Mouse (Mus musculus) left cerebral cortex, postnatal 36 days (tissue): ENCODE measurements around the gene Stxbp1. TPM values are rescaled to one million over a fixed set of nuclear protein-coding genes. Genes with fewer than 3 reads are reported as not detected.

Source experiments
- DNase-seq, 2 experiments: peaks; one replicate each; pipeline ENCODE4 v3.0.0; 2021 to 2022; ENCODE audit warnings: low spot score in 2 of 2, mixed read lengths in 1 of 2
- intact Hi-C: fragments of 180-260 bp; cut with DNase I; formaldehyde crosslinking; loops from one replicate; pipeline ENCODE4 v1.15.1; 2025
- total RNA-seq, 2 experiments: library from RNA; stranded (reverse); gene quantifications; 2 replicates each; pipeline ENCODE4 v1.2.3; 2021

Gene Stxbp1
- total RNA-seq, 2 experiments from 2014 or later: 963 to 1,065 TPM

- intact Hi-C loops: loop anchor here (2.0 kb wide), 1 partner anchor 30 kb away; the partner anchor contains the start of gene Stxbp1
- DNase-seq: no peak
These were observed 30.5 kb downstream of the Stxbp1 start for GRCm38 (mm10) chr2:32816497-32816896.

GRCm38 (mm10) chr2:32811959-32812358 lies 35.1 kb downstream of the Stxbp1 start:
- intact Hi-C loops: no loop called here
- DNase-seq: no peak

GRCm38 (mm10) chr2:32808816-32809566 lies 38.1 kb downstream of the Stxbp1 start:
- intact Hi-C loops: no loop called here
- DNase-seq: no peak

- peak in 1 of 2 experiments; percentile 30 for DNase-seq
- intact Hi-C loops: no loop called here
These were observed 48.6 kb downstream of the Stxbp1 start for GRCm38 (mm10) chr2:32798251-32798962.

GRCm38 (mm10) chr2:32795748-32796418 lies 51.2 kb downstream of the Stxbp1 start:
- intact Hi-C loops: no loop called here
- DNase-seq: no peak

- intact Hi-C loops: no loop called here
- no peak for DNase-seq
These were observed 55.7 kb downstream of the Stxbp1 start for GRCm38 (mm10) chr2:32791297-32791696.

GRCm38 (mm10) chr2:32788581-32788980 lies 58.5 kb downstream of the Stxbp1 start:
- intact Hi-C loops: loop anchor here (10.0 kb wide), 1 partner anchor 136 kb away; no protein-coding TSS in a partner anchor
- no peak for DNase-seq

- no peak for DNase-seq
- intact Hi-C loops: loop anchor here (10.0 kb wide), 1 partner anchor 138 kb away; no protein-coding TSS in a partner anchor
These were observed 59.9 kb downstream of the Stxbp1 start for GRCm38 (mm10) chr2:32787176-32787575.

GRCm38 (mm10) chr2:32784048-32784681 lies 62.9 kb downstream of the Stxbp1 start, which contains the start of gene Cfap157:
Cfap157 (minus strand) TSS chr2:32784428.
- intact Hi-C loops: loop anchor here (10.0 kb wide), 1 partner anchor 141 kb away; no protein-coding TSS in a partner anchor
- no peak for DNase-seq

GRCm38 (mm10) chr2:32781710-32782109 lies 65.3 kb downstream of the Stxbp1 start:
- no peak for DNase-seq
- intact Hi-C loops: loop anchor here (10.0 kb wide), 1 partner anchor 143 kb away; no protein-coding TSS in a partner anchor

- intact Hi-C loops: loop anchor here (2.0 to 10.0 kb wide), 2 partner anchors 77 to 145 kb away; no protein-coding TSS in a partner anchor
- DNase-seq: no peak
These were observed 67.3 kb downstream of the Stxbp1 start for GRCm38 (mm10) chr2:32779714-32780113.

- intact Hi-C loops: loop anchor here (2.0 kb wide), 1 partner anchor 78 kb away; no protein-coding TSS in a partner anchor
These were observed 67.9 kb downstream of the Stxbp1 start for GRCm38 (mm10) chr2:32779131-32779530.

GRCm38 (mm10) chr2:32778081-32778480 lies 69.0 kb downstream of the Stxbp1 start:
- no peak for DNase-seq
- intact Hi-C loops: loop anchor here (2.0 kb wide), 1 partner anchor 79 kb away; no protein-coding TSS in a partner anchor

More at GRCm38 (mm10) chr2:32779131-32779530, 67.9 kb downstream of the Stxbp1 start:
- peak; percentile 55 to 59 for DNase-seq

GRCm38 (mm10) chr2:32776192-32776591 lies 70.9 kb downstream of the Stxbp1 start:
- intact Hi-C loops: no loop called here
- DNase-seq: no peak

- intact Hi-C loops: no loop called here
- peak; percentile 97 to 98 for DNase-seq
These were observed 71.5 kb downstream of the Stxbp1 start, which contains the start of the genes Ttc16 and Ptrh1 for GRCm38 (mm10) chr2:32775359-32776074. Ttc16 (minus strand) TSS chr2:32775633. Ptrh1 (plus strand) TSS chr2:32775786.

- intact Hi-C loops: no loop called here
- no peak for DNase-seq
These were observed 74.3 kb downstream of the Stxbp1 start for GRCm38 (mm10) chr2:32772626-32773279.

- intact Hi-C loops: no loop called here
- DNase-seq: no peak
These were observed 75.2 kb downstream of the Stxbp1 start for GRCm38 (mm10) chr2:32771886-32772285.
